Mouse (Mus musculus) inflammation-experienced regulatory T-cells, adult 16 weeks (primary cell): ENCODE measurements around the gene Tent2. TPM values are rescaled to one million over a fixed set of nuclear protein-coding genes. Genes with fewer than 3 reads are reported as not detected.

ENCODE experiments used
- polyA plus RNA-seq: library from polyadenylated mRNA; unstranded; fragments of 100-300 nt; shearing (Covaris generic); gene quantifications from one replicate; pipeline ENCODE4 v1.2.1, GENCODE M21; 2017

The Tent2 gene
- polyA plus RNA-seq: 20.8 TPM

GRCm38 (mm10) chr13:93191831-93192645 is at the start of gene Tent2:
TSS of gene Tent2 (minus strand) at chr13:93192385.

GRCm38 (mm10) chr13:93144336-93145167 is 47.6 kb downstream of the Tent2 start, which contains the start of gene Cmya5:
TSS of gene Cmya5 (minus strand) at chr13:93144724.

Other genes with a start within 250 kb of the Tent2 start
- gene Cmya5, start 47.7 kb downstream of the Tent2 start, polyA plus RNA-seq: 1.0 TPM
- 2.0 TPM for gene Homer1, start 107.2 kb upstream of the Tent2 start, polyA plus RNA-seq